Mouse (Mus musculus) CH12.LX (cell line): ENCODE data around the gene Adamtsl3. TPM values are rescaled to one million over a fixed set of nuclear protein-coding genes. Genes with fewer than 3 reads are reported as not detected.
A peak's percentile ranks its signal among the peaks of the same experiment; 100 is the strongest.

ENCODE experiments used
- DNase-seq: peaks from one replicate; pipeline ENCODE4 v3.0.0-alpha.2; 2013; ENCODE audit errors: extremely low read depth
- H3K27ac ChIP-seq: 2 replicates; pipeline ENCODE4 v1.5.1; 2012; ENCODE audit warnings: low read depth, mild to moderate bottlenecking, control low read depth, moderate library complexity; ENCODE audit not compliant: insufficient read depth
- H3K27me3 ChIP-seq: replicated peaks from 2 replicates; pipeline ENCODE3; 2012; ENCODE audit warnings: inconsistent platforms
- H3K36me3 ChIP-seq, 2 experiments: replicated peaks in 1 of 2; 2 replicates each; pipeline versions ENCODE3 to v1.6.1; 2012; ENCODE audit warnings: inconsistent platforms in 1 of 2, low read length in 1 of 2, mild to moderate bottlenecking in 1 of 2, mixed read lengths in 1 of 2, moderate library complexity in 1 of 2; ENCODE audit not compliant: control insufficient read depth in 1 of 2, insufficient read depth in 1 of 2
- H3K4me1 ChIP-seq, 2 experiments: 2 replicates each; pipeline ENCODE4 v1.6.1; 2012; ENCODE audit warnings: inconsistent platforms in 1 of 2, moderate library complexity in 1 of 2; ENCODE audit not compliant: insufficient read depth in 2 of 2, control insufficient read depth in 1 of 2
- H3K4me2 ChIP-seq: 2 replicates; pipeline ENCODE4 v1.6.1; 2012; ENCODE audit warnings: low read depth, mild to moderate bottlenecking, control low read depth; ENCODE audit not compliant: poor library complexity, insufficient read depth, severe bottlenecking
- H3K4me3 ChIP-seq, 3 experiments: fragments of 150-350 bp in 1 of 3; sonication (generic) in 1 of 3; replicated peaks in 1 of 3; 2 replicates each; pipeline versions ENCODE3 to v1.5.1; 2011 to 2012; ENCODE audit warnings: low read depth in 2 of 3, low read length in 2 of 3, mild to moderate bottlenecking in 2 of 3, moderate library complexity in 2 of 3, control low read depth in 1 of 3, improper control_type of control experiment in 1 of 3, inconsistent platforms in 1 of 3, mixed read lengths in 1 of 3; ENCODE audit not compliant: poor library complexity in 1 of 3
- H3K79me2 ChIP-seq: replicated peaks from 2 replicates; pipeline ENCODE4 v1.6.1; 2012; ENCODE audit warnings: mild to moderate bottlenecking, moderate library complexity; ENCODE audit not compliant: control insufficient read depth, poor library complexity, insufficient read depth, severe bottlenecking; ENCODE audit errors: extremely low read depth
- H3K9ac ChIP-seq: 2 replicates; pipeline ENCODE4 v1.6.1; 2012; ENCODE audit warnings: low read depth, mild to moderate bottlenecking, control low read depth, moderate library complexity; ENCODE audit not compliant: insufficient read depth
- H3K9me3 ChIP-seq: replicated peaks from 2 replicates; pipeline ENCODE3; 2012; ENCODE audit warnings: low read length, inconsistent platforms, mixed read lengths
- CHD2 ChIP-seq: IDR thresholded peaks from 2 replicates; pipeline ENCODE4 v1.6.1; 2011; ENCODE audit warnings: low read length, improper control_type of control experiment
- CTCF ChIP-seq, 2 experiments: IDR thresholded peaks in 1 of 2; conservative IDR thresholded peaks in 1 of 2; 2 replicates each; pipeline ENCODE4 v1.5.1; 2011 to 2012; ENCODE audit warnings: low read depth in 2 of 2, low read length in 2 of 2, improper control_type of control experiment in 1 of 2, inconsistent platforms in 1 of 2, mild to moderate bottlenecking in 1 of 2, moderate library complexity in 1 of 2
- E2F4 ChIP-seq: IDR thresholded peaks from 2 replicates; pipeline ENCODE4 v1.6.1; 2011; ENCODE audit warnings: low read depth, low read length, improper control_type of control experiment; ENCODE audit not compliant: insufficient replicate concordance
- ELF1 ChIP-seq: IDR thresholded peaks from 2 replicates; pipeline ENCODE4 v1.6.1; 2014; ENCODE audit warnings: low read depth, mild to moderate bottlenecking, inconsistent platforms, low read length, improper control_type of control experiment
- ETS1 ChIP-seq: conservative IDR thresholded peaks from 2 replicates; pipeline ENCODE4 v1.6.1; 2012; ENCODE audit warnings: low read depth, mild to moderate bottlenecking, inconsistent platforms, low read length, improper control_type of control experiment, moderate library complexity
- IRF4 ChIP-seq: IDR thresholded peaks from 2 replicates; pipeline ENCODE4 v1.6.1; 2014; ENCODE audit warnings: low read depth, mild to moderate bottlenecking, inconsistent platforms, low read length, improper control_type of control experiment
- JUN ChIP-seq: IDR thresholded peaks from 2 replicates; pipeline ENCODE4 v1.6.1; 2011; ENCODE audit warnings: low read depth, mild to moderate bottlenecking, low read length, improper control_type of control experiment, moderate library complexity; ENCODE audit not compliant: insufficient read depth
- JUND ChIP-seq: conservative IDR thresholded peaks from 2 replicates; pipeline ENCODE4 v1.6.1; 2011; ENCODE audit warnings: low read depth, low read length, improper control_type of control experiment
- MXI1 ChIP-seq: IDR thresholded peaks from 2 replicates; pipeline ENCODE4 v1.6.1; 2011; ENCODE audit warnings: mild to moderate bottlenecking, low read depth, low read length, improper control_type of control experiment
- MYC ChIP-seq: IDR thresholded peaks from 2 replicates; pipeline ENCODE4 v1.6.1; 2011; ENCODE audit warnings: low read depth, mild to moderate bottlenecking, improper control_type of control experiment, low read length
- POLR2A ChIP-seq: IDR thresholded peaks from 2 replicates; pipeline ENCODE4 v1.6.1; 2011; ENCODE audit warnings: low read depth, mild to moderate bottlenecking, improper control_type of control experiment, low read length
- POLR2AphosphoS2 ChIP-seq: IDR thresholded peaks from 2 replicates; pipeline ENCODE4 v1.6.1; 2011; ENCODE audit warnings: low read depth, low read length, improper control_type of control experiment
- RCOR1 ChIP-seq: conservative IDR thresholded peaks from 2 replicates; pipeline ENCODE4 v1.6.1; 2012; ENCODE audit warnings: low read depth, mild to moderate bottlenecking, inconsistent platforms, low read length, improper control_type of control experiment
- SMC3 ChIP-seq: IDR thresholded peaks from 2 replicates; pipeline ENCODE4 v1.6.1; 2011; ENCODE audit warnings: low read depth, low read length, improper control_type of control experiment
- TCF12 ChIP-seq: IDR thresholded peaks from 2 replicates; pipeline ENCODE4 v1.6.1; 2014; ENCODE audit warnings: low read depth, mild to moderate bottlenecking, inconsistent platforms, low read length, improper control_type of control experiment
- UBTF ChIP-seq: IDR thresholded peaks from 2 replicates; pipeline ENCODE4 v1.6.1; 2012; ENCODE audit warnings: low read depth, mild to moderate bottlenecking, inconsistent platforms, low read length, improper control_type of control experiment, moderate library complexity
- USF1 ChIP-seq: IDR thresholded peaks from 2 replicates; pipeline ENCODE4 v1.6.1; 2014; ENCODE audit warnings: low read depth, mild to moderate bottlenecking, inconsistent platforms, low read length, improper control_type of control experiment
- USF2 ChIP-seq: conservative IDR thresholded peaks from 2 replicates; pipeline ENCODE4 v1.6.1; 2011; ENCODE audit warnings: low read depth, low read length, improper control_type of control experiment
- ZC3H11A ChIP-seq: IDR thresholded peaks from 2 replicates; pipeline ENCODE4 v1.6.1; 2012; ENCODE audit warnings: low read depth, mild to moderate bottlenecking, inconsistent platforms, low read length, improper control_type of control experiment
- ZMIZ1 ChIP-seq: IDR thresholded peaks from 2 replicates; pipeline ENCODE4 v1.6.1; 2012; ENCODE audit warnings: low read depth, mild to moderate bottlenecking, inconsistent platforms, low read length, improper control_type of control experiment
- ZNF384 ChIP-seq: IDR thresholded peaks from 2 replicates; pipeline ENCODE4 v1.6.1; 2012; ENCODE audit warnings: low read depth, low read length, improper control_type of control experiment, inconsistent platforms
- dilution Hi-C: fragments of 300-500 bp; cut with MboI; formaldehyde crosslinking; loops from 2 replicates; pipeline ENCODE4 v1.14.3; 2020; ENCODE audit warnings: low sequenced_read_pairs; ENCODE audit not compliant: extremely low pct_unique_long_range_greater_than_20kb, extremely low pct_ligation_motif_present
- in situ Hi-C: fragments of 300-500 bp; cut with MboI; formaldehyde crosslinking; loops from 3 replicates; pipeline ENCODE4 v1.14.3; 2019; ENCODE audit warnings: low sequenced_read_pairs, low pct_ligation_motif_present, low pct_unique_long_range_greater_than_20kb, mixed read lengths
- polyA plus RNA-seq: library from polyadenylated mRNA; unstranded; fragments of >175 nt; gene quantifications from 2 replicates; pipeline ENCODE4 v1.2.1, GENCODE M21; 2012; ENCODE audit warnings: low read depth; ENCODE audit not compliant: insufficient read length
- total RNA-seq, 2 experiments: library from RNA; depleted of rRNA; stranded (reverse); fragments of 300-350 nt in 1 of 2; fragments of >200 nt in 1 of 2; gene quantifications; 2 replicates each; pipeline ENCODE4 v1.2.3; 2012 to 2014

Gene Adamtsl3
- total and polyA plus RNA-seq, 3 experiments: not detected

GRCm38 (mm10) chr7:82590931-82591330 is 255.4 kb downstream of the Adamtsl3 start:
- Histone ChIP-seq H3K9me3 (no peaks in the 10 kb centered on the region), H3K79me2 (no peaks in the 10 kb centered on the region)
- TF ChIP-seq UBTF: no peak
- no peak for TF ChIP-seq USF1
- TF ChIP-seq POLR2AphosphoS2: no peak
- TF ChIP-seq SMC3: no peak
- no peak for TF ChIP-seq JUND
- no peak for TF ChIP-seq ZC3H11A
- TF ChIP-seq, all 38 proteins: peak for 0
- dilution Hi-C loops: no loop called here
- no peak for DNase-seq
- Histone ChIP-seq H3K4me1 (no peaks in the 10 kb centered on the region), H3K4me2 (no peak overlapping the region), H3K9ac (no peak overlapping the region), H3K36me3 (no peaks in the 10 kb centered on the region), H3K27me3 (peaks cover 2% of the 10 kb centered on the region), H3K4me3 (no peak overlapping the region), H3K27ac (no peak overlapping the region)
- in situ Hi-C loops: no loop called here

- peaks cover 7 to 8% of the 10 kb centered on the region in 2 experiments; a peak in 3 of 4 replicates for H3K4me1 ChIP-seq
- no peaks in the 10 kb centered on the region for H3K9me3 ChIP-seq
- dilution Hi-C loops (no loop called here), in situ Hi-C loops (no loop called here)
- H3K27ac ChIP-seq: no peak overlapping the region
- DNase-seq: no peak
- H3K9ac ChIP-seq: no peak overlapping the region
- no peaks in the 10 kb centered on the region for H3K27me3 ChIP-seq
- no peaks in the 10 kb centered on the region for H3K79me2 ChIP-seq
- 0 out of 2 replicates have a peak, but pooled peaks have one; percentile 10 for TF ChIP-seq ELF1
- no peak for TF ChIP-seq SMC3
- no peak for TF ChIP-seq E2F4
- H3K4me3 ChIP-seq: no peak overlapping the region
- peak overlapping the region; percentile 32; the same call in 1 of the 2 replicates for H3K4me2 ChIP-seq
- no peaks in the 10 kb centered on the region for H3K36me3 ChIP-seq
Measured at GRCm38 (mm10) chr7:82602008-82602407, 266.5 kb downstream of the Adamtsl3 start.

GRCm38 (mm10) chr7:82605425-82605824 is 269.9 kb downstream of the Adamtsl3 start:
- TF ChIP-seq CHD2 (no peak), ETS1 (no peak), MXI1 (no peak), RCOR1 (no peak), IRF4 (no peak), JUN (no peak), ZC3H11A (no peak), ZNF384 (no peak), CTCF (conservative IDR thresholded peaks at IDR 0.05 in 1 of 2, IDR thresholded peaks at IDR 0.05 in 1 of 2; ENCODE audit: low read depth in 2 of 2, low read length in 2 of 2) (no peak), USF2 (no peak), ZMIZ1 (no peak), MYC (no peak), UBTF (no peak), POLR2A (no peak), TCF12 (no peak)
- H3K9ac ChIP-seq: no peak overlapping the region
- in situ Hi-C loops: no loop called here

More at GRCm38 (mm10) chr7:82605425-82605824, 269.9 kb downstream of the Adamtsl3 start:
- Histone ChIP-seq H3K79me2 (no peaks in the 10 kb centered on the region), H3K4me2 (no peak overlapping the region), H3K27me3 (peaks cover 2% of the 10 kb centered on the region), H3K4me1 (peaks cover 7 to 8% of the 10 kb centered on the region in 2 experiments; a peak in 3 of 4 replicates), H3K27ac (no peak overlapping the region), H3K9me3 (no peaks in the 10 kb centered on the region), H3K36me3 (no peaks in the 10 kb centered on the region), H3K4me3 (no peak overlapping the region)
- no peak for DNase-seq
- dilution Hi-C loops: no loop called here
